Mouse (Mus musculus) gastrocnemius, postnatal 25 days (tissue): ENCODE data around the gene Timm29. TPM values are rescaled to one million over a fixed set of nuclear protein-coding genes. Genes with fewer than 3 reads are reported as not detected.

Experiments used
- DNase-seq: peaks from one replicate; pipeline ENCODE4 v3.0.0; 2022
- long read RNA-seq, 2 experiments: library from polyadenylated mRNA; stranded (forward); transcript quantifications; one replicate each; pipeline ENCODE4 v2.0.0; 2021
- total RNA-seq, 2 experiments: library from RNA; stranded (reverse); gene quantifications; 1 replicate in 1 of 2; 2 replicates in 1 of 2; pipeline ENCODE4 v1.2.3; 2021

Timm29 gene
- 10 to 100 TPM; 41.6 to 41.8 TPM for total RNA-seq
- long read RNA-seq, experiment 1, transcript Timm29-201 (2 exons, 3,170 nt): major isoform, 61 of 73 reads
- long read RNA-seq, experiment 1, partial matches to known transcripts: 12 of 73 reads
- long read RNA-seq, experiment 1, other reads (novel, unspliced or antisense): 0 of 73 reads
- long read RNA-seq, experiment 2, transcript Timm29-201 (2 exons, 3,170 nt): major isoform, 132 of 146 reads
- long read RNA-seq, experiment 2, partial matches to known transcripts: 13 of 146 reads
- long read RNA-seq, experiment 2, other reads (novel, unspliced or antisense): 1 of 146 reads

DNA sequence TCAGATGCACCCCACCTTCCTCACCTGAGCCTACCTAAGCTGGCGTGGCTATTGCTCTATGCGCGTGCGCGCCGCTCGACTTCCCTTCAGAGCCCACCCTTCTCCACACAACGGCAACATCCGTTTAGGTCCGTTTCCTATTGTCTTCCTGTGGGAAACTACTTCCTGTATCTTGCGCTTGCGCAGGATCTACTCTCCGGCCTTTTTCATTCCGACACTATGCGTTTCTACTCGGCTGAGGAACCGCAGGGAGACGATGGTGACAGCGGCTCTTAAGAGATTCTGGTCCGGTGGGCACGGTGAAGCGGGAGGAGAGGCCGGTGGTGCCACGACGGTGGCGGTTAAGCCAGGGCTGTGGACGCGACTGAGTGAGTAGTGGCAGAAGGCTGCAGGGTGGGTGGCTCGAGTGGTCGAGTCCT, at the start of gene Timm29, which contains the start of gene Yipf2:
Gene Timm29 (plus strand): TSS at position 20 of the 419 bp plus-strand sequence.
Gene Yipf2 (minus strand): TSS at position 126 of the 419 bp plus-strand sequence.
- peak; percentile 84 for DNase-seq

- no peak for DNase-seq
Observed at GRCm38 (mm10) chr9:21545351-21545915, 47.1 kb upstream of the Timm29 start.

GRCm38 (mm10) chr9:21545916-21546788, 46.4 kb upstream of the Timm29 start:
- peak; percentile 100 for DNase-seq

DNA sequence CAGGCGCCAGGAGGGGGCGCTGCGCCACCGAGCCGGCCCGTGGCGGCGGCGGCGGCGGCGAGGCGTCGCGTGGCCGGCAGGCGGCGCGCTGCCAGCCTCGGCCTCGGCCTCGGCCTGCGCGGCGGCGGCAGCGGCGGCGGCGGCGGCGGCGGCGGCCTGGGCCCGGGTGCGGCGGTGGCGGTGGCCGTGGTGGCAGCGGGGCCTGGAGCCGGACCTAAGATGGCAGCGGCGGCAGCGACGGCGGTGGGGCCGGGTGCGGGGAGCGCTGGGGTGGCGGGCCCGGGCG, 45.8 kb upstream of the Timm29 start, which contains the start of gene Carm1:
Gene Carm1 (plus strand): TSS at position 106 of the 286 bp plus-strand sequence.
- no peak for DNase-seq

GRCm38 (mm10) chr9:21547075-21547941, 45.2 kb upstream of the Timm29 start:
- DNase-seq: peak; percentile 73

GRCm38 (mm10) chr9:21551049-21551448, 41.5 kb upstream of the Timm29 start:
- DNase-seq: peak; percentile 39

GRCm38 (mm10) chr9:21553607-21554273, 38.8 kb upstream of the Timm29 start:
- DNase-seq: no peak

DNA sequence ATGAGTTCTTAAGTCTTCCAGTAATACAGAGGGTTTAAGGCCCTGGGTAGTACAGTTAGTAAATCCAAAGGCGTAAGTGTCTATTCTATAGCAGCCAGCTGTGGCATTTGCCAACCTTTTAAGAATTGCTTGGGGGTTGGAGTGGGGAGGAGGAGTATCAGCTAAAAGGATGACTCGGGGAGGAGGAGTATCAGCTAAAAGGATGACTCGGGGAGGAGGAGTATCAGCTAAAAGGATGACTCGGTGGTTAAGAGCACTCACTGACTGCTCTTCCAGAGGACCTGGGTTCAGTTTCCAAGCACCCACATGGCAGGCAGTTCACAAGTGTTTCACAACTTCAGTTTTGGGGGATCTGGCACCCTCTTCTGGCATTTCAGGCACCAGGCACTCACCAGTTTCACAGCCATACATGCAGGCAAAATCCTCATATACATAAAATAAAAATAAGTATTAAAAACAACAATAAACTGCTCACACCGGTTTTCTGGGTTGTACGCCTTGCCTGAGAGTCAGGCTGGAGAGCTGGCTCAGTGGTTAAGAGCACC, 37.3 kb upstream of the Timm29 start:
- DNase-seq: no peak

- DNase-seq: no peak
Observed at GRCm38 (mm10) chr9:21556996-21557395, 35.5 kb upstream of the Timm29 start.

- no peak for DNase-seq
Observed at GRCm38 (mm10) chr9:21557556-21557955, 35.0 kb upstream of the Timm29 start.

DNA sequence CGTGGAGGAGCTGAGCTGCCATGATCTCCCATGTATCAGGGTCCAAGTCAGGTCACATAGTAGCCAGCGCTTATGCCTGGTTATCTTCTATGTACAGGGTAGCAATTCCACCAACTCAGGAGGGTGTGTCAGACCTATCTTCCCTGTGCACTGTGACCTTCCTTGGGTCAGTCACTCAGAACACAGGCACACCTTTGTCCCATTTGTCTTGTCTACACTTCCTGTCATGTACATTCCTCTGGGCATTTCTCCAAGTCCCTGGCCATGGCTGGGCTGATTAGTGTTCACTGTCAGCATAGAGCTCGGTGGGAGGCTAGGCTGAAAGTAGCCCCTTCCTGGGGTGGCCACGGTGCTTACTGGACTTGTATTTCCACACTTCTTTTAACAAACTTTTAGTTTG, 34.2 kb upstream of the Timm29 start:
- no peak for DNase-seq

DNA sequence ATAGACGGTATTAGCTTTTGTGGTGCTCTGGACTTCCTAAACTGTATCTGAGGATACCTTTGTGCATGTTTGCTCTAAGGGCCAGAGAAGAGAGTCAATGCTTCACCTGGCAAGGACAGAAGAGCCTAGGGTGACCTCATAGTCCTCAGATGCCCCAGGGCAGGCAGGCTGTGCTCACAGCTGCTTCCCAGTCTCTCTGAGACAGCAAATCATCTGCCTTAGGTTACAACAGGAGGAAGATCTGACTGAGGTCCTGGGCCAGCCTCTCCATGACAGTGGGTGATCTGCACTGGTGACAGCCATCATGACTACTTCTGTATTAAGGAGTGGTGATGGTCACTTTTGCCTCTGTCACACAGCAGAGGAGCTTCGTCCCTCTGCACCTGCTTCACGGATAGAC, 33.4 kb upstream of the Timm29 start:
- no peak for DNase-seq

DNA sequence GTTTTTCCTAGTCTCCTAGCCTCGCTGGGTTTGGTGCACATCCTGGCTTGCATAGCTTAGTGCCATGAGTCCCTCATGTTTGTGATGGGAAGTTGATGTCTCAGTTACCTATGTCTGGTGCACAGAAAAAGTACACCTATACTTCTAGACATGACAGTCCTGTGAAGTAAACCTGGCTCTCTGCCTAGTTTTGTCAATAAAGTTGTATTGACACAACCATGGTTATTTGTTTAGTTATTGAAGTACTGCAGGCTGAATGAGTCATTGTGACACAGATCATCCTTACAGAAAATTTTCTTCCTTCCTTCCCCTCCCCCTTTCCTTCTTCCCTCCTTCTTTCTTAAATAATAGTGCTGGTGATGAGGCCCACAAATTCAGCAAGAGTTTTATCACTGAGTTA, 28.1 kb upstream of the Timm29 start:
- no peak for DNase-seq

GRCm38 (mm10) chr9:21565004-21565586, 27.4 kb upstream of the Timm29 start:
- DNase-seq: no peak

GRCm38 (mm10) chr9:21566538-21566937, 26.0 kb upstream of the Timm29 start:
- DNase-seq: no peak

- DNase-seq: no peak
Observed at GRCm38 (mm10) chr9:21567051-21567450, 25.5 kb upstream of the Timm29 start.

GRCm38 (mm10) chr9:21568657-21569255, 23.8 kb upstream of the Timm29 start:
- DNase-seq: peak; percentile 45

- no peak for DNase-seq
Observed at GRCm38 (mm10) chr9:21574012-21574801, 18.3 kb upstream of the Timm29 start.

DNA sequence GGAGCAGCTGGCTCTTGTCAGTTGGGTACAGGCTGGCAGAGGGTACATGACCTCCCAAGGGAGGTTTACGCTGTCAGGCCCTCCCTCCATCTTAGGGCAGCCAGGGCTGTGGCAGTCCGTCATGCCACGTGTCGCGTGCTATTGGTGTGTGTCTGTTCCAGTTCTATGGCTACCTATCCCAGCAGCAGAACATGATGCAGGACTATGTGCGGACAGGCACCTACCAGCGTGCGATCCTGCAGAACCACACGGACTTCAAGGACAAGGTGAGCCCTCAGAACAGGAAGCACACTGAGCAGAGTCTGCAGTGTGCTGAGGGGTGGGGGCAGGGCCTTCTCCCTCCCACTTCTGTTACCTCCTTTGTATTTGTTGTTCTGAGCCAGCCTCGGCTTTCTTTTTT, 17.3 kb upstream of the Timm29 start:
- no peak for DNase-seq
